Mouse (Mus musculus) spleen, postnatal 4 days (tissue): ENCODE results near the gene Ttll1.
A peak's percentile ranks its signal among the peaks of the same experiment; 100 is the strongest.
"Not testable (repeated sequence)": the region's sequence is repeated elsewhere in the genome, so short reads cannot be mapped to it uniquely, and the experiment has no call there.

Experiments used
- DNase-seq, 2 experiments: peaks; one replicate each; pipeline ENCODE4 v3.0.0; 2022; ENCODE audit warnings: low spot score in 2 of 2

Ttll1 gene

DNA sequence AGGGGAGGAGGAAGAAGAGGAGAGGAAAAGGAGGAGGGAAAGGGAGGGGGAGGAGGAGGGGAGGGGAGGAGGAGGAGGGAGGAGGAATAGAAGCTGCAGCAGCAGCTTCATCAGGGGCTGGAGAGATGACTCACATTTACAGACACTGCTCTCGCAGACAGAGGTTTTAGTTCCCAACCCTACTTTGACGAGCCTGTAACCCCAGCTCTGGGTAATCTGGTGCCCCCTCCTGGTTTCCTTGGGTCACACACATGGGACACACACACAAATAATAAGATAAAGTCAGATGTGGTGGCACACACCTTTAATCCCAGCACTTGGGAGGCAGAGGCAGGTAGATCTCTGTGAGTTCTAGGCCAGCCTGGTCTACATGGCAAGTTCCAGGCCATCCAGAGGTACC is 27.2 kb downstream of the Ttll1 start:
- peak; percentile 62 to 78 for DNase-seq

DNA sequence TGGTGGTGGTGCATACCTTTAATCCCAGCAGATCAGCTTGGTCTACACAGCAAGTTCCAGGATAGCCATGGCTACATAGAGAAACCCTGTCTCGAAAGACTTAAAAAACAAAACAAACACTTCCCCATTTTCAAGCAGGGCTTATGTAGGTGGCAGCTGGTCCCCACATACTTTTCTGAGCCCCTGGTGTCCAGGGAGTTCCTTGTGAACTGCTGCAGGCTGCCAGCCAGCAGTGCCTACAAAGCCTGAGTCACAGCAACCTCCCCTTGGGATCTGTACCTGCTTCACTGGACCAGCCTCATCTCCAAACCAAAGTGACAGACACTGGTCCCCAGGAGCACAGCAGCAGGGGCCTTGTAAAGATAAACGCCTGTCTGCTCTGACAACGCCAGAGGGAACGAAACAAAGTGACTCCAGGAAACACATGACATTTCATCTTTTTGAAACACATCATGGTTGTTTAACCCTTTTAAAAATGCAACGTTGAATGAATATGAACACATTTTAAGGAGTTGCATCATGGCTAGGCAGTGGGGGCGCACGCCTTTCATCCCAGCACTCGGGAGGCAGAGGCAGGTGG is 28.0 kb downstream of the Ttll1 start:
- DNase-seq: no peak

GRCm38 (mm10) chr15:83481236-83481780 is 29.4 kb downstream of the Ttll1 start:
- DNase-seq: no peak

GRCm38 (mm10) chr15:83479818-83480217 is 30.9 kb downstream of the Ttll1 start:
- DNase-seq: no peak

- DNase-seq: no peak
These were observed 32.6 kb downstream of the Ttll1 start for GRCm38 (mm10) chr15:83478096-83478495.

- no peak for DNase-seq
These were observed 34.0 kb downstream of the Ttll1 start for GRCm38 (mm10) chr15:83476593-83477273.

- DNase-seq: peak; percentile 63 to 76
These were observed 36.2 kb downstream of the Ttll1 start for GRCm38 (mm10) chr15:83474466-83474836.

DNA sequence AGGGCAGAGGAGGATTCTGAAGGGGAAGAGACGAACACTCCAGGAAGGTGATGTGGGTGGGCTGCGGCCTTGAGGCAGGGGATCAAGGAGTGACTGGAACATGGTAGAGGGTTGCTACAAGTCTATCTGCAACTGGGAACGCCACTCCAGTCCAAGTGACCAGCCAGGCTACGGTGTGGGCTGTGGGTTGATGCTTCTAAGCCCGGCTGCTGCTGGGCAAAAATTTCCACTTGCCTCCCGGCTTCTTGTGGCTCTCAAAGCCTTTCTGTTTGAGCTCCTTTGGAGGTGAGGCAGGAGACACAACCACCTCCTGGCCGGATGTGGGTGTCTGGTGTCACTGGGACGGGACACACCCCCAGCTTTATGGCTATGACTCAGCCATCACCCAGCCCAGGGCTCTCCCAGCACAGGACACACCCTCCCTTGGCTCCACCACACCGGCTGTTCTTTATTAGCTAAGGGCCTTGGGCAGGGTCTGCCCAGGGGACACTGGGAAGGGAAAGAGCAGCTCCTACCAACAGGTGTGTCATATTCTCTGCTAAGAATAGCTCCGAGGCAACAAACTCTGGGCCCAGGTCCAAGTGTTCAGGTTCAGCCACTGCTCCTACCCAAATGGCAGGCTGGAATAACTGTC is 36.7 kb downstream of the Ttll1 start:
- DNase-seq: peak; percentile 71 to 84

GRCm38 (mm10) chr15:83473251-83473650 is 37.4 kb downstream of the Ttll1 start:
- no peak for DNase-seq

DNA sequence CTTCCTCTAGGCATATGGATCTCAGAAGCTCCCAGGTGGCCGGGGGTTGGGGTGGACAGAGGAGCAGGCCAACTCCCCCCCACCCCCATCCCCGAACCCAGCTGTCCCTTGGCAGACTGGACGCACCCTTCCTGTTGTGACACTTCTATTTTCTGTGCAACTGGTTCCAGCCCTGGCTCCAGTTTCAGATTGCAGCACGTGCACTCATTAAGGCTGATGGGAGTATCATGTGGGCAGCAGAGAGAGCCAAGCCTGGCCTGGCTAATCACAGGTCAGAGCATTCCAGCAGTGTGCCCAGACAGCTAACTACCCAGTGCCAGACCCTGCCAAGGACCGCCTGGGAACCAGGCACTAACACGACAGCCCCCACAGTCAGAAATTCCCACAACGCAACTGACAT is 39.2 kb downstream of the Ttll1 start:
- no peak for DNase-seq

GRCm38 (mm10) chr15:83470443-83470842 is 40.2 kb downstream of the Ttll1 start:
- DNase-seq: no peak

DNA sequence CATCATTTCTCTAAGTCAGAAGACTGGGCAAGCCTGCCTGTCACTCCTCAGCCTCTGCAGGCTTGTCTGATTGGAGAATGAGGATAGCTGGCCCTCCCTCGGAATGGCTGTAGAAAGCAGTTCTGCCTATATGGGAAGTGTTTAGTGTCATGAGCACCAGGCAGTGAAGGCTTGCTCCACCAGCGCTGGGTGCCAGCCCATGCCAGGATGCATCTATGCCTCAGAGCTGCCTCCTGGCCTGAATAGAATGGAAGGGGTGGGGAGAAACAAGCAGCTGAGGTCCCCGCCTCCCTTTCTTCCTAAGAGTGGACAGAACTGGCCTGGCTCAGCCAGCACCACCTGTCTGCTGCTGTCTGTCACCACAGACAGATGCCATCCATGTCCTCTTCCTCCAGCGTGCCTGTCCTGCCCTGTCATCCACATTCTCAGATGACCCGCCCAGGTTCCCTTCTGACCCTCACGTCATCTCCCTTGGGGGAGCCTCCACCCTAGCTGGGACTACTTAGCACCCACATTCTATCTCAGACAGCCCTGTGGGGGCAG is 41.3 kb downstream of the Ttll1 start:
- DNase-seq: no peak

DNA sequence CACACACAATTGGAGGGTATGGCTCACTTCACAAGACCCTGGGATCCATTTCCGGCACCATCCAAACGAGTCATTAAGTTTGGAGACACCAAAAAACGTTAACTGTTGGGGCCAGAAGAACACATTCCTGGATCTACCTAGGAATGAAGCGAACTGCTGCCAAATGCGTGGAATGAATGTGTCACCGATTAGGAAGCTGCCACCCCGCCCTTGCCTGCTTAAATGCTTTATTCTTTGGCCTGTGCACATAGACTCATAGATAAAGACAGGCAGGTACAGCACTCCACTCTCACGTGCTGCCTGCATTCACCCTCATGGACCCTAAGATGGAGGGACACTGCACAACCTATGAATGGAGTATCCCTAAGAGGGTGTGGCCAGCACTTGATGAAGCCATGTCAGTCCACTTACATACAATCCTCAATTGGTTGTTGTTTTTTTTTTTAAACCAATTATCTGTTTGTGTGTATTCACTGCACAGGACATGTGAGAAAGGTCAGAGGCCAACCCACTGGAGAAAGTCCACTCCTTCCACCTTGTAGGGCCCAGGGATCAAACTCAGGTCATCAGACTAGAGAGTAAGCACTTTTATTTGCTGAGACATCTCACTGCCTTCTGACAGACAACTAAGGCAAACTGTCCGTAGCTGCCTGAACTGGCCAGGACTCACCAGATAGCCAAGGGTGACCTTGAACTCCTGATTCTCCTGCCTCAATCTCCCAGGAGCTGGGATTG is 43.3 kb downstream of the Ttll1 start:
- no peak for DNase-seq

GRCm38 (mm10) chr15:83466331-83466730 is 44.4 kb downstream of the Ttll1 start:
- no peak for DNase-seq

GRCm38 (mm10) chr15:83464905-83465650 is 45.6 kb downstream of the Ttll1 start:
- DNase-seq: peak in 1 of 2 experiments; percentile 42

- peak; percentile 99 for DNase-seq
These were observed 46.4 kb downstream of the Ttll1 start, which contains the start of gene Pacsin2 for GRCm38 (mm10) chr15:83464083-83464904. Pacsin2 (minus strand) TSS chr15:83464606.

DNA sequence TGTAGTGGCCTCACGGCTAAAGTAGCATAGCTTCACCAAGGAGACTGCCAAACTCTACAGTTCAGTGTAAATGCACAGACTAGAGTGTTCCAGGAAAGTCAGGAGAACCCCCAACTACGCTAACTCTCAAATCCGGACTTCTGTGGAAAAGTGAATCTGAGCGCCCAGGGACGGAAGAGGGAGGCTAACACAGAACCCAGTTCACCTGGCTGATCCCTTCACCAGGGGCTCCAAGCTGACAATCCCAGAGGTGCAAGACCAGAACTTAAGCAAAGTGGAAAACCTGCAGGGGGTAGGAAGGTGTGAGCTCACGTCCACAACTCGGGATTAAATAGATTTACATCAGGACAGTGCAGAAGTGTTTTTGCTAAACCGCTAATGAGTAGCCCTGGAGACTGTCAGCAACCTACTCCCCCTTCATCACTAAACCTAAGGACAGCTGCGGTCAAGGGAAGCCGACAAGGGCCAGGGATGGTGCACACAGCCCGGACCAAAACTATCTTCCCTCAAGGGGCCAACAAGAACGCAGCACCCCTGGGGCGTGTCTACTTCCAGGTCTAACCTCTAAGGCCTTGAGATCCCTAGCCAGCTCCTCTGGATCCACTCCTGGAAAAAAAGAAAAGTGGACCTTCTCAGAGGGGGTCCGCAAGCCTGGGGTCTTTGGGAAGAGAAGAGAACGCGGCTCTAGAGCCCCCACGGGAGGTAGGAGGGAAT is 47.2 kb downstream of the Ttll1 start:
- DNase-seq: peak in 1 of 2 experiments; percentile 27

GRCm38 (mm10) chr15:83462349-83462748 is 48.3 kb downstream of the Ttll1 start:
- DNase-seq: not testable (repeated sequence)

DNA sequence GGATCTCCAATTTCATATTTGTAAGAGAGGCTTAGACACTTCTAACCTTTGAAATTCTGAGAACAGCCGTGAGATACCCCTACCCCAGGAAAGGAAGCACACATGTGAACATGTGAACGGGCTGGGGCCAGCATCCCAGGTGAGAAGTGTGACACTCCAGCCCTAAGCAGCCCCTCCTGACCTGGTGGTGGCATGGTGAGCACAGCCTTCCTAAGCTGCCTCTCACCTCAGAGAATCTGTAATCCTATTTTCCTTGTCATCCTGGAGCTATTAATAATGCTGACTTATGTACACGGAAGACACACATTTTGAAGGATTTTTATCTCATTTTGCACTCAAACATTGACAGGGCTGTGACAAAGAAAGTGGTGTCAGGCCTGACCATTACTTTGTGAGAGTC is 49.8 kb downstream of the Ttll1 start:
- no peak for DNase-seq

DNA sequence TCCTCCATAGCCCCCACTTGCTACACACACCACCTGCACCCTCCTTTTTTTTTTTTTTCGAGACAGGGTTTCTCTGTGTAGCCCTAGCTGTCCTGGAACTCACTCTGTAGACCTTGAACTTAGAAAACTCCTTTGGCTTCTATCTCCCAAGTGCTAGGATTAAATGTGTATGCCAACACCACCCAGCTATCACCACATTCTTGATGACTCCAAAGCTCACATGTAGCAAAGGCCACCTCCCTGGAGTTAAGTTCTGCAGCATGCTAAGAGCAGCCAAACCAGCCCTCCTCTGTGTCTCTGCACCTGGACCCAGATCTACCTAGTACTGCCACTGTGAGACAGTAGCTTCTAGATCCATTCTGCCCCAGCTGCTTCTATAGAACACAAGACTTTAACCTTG is 53.2 kb downstream of the Ttll1 start:
- DNase-seq: no peak
